In genomic region chr12:10589537-10589936, GRCm38 (mm10) we compare ENCODE assay signal across 7 mouse cellular contexts.
DNase-seq lines count a peak whose midpoint lies in the region; ATAC-seq and TF ChIP-seq lines count a peak whose summit lies in the region.

No protein-coding gene starts in this region.

- ATAC-seq in frontal cortex, adult (ENCODE audit: low TSS enrichment), result peak; percentile 97
- peak; percentile 93 for ATAC-seq in hindbrain, postnatal 0 days
- peak; percentile 59 for ATAC-seq in megakaryocyte, adult 5-6 weeks (ENCODE audit: poor library complexity, severe bottlenecking)

- no peaks in the 10 kb centered on the region for H3K27me3 ChIP-seq in hindbrain, postnatal 0 days (ENCODE audit: insufficient read depth, low read length)

- H3K9me3 ChIP-seq in hindbrain, postnatal 0 days (ENCODE audit: low read length), result no peaks in the 10 kb centered on the region

- no peak overlapping the region for H3K9ac ChIP-seq in hindbrain, postnatal 0 days (replicated peaks; ENCODE audit: low read length)

- no peaks in the 10 kb centered on the region for H3K36me3 ChIP-seq in hindbrain, postnatal 0 days (ENCODE audit: insufficient read depth, low read length)

- 32% methylated on average over 8 of the region's 8 CpGs for WGBS in hindbrain, postnatal 0 days

- peak; percentile 95 for TF ChIP-seq CTCF in hindbrain, postnatal 0 days (IDR thresholded peaks at IDR 0.05; ENCODE audit: low read depth)

- no peak overlapping the region for H3K27ac ChIP-seq in hindbrain, postnatal 0 days

- H3K4me2 ChIP-seq in hindbrain, postnatal 0 days (ENCODE audit: low read depth, low read length), result no peak overlapping the region

- no peak overlapping the region for H3K4me3 ChIP-seq in hindbrain, postnatal 0 days (ENCODE audit: low read length)

- DNase-seq in WW6 (ENCODE audit: low read depth, low spot score), result peak; percentile 20
- DNase-seq in cerebellum, adult 9-10 months, result peak; percentile 59
- DNase-seq in hindbrain, postnatal 0 days (ENCODE audit: low spot score), result peak; percentile 92
- DNase-seq in layer of hippocampus, postnatal 36 days, result peak; percentile 11 to 40
- DNase-seq in right cerebral cortex, adult 2 months (ENCODE audit: low spot score in 2 of 2), result peak; percentile 81 to 85

- H3K4me1 ChIP-seq in hindbrain, postnatal 0 days (ENCODE audit: insufficient read depth, low read length), result no peaks in the 10 kb centered on the region

Comparison
In these comparisons a context has a peak if more than half of its experiments do, and no peak if none do; other contexts are left out.
1. DNase-seq: peak in every context shown above with its lines; median percentile 92 in hindbrain, postnatal 0 days; 83 in right cerebral cortex, adult 2 months; 59 in cerebellum, adult 9-10 months; 26 in layer of hippocampus, postnatal 36 days; 20 in WW6.